Mouse (Mus musculus) stomach, embryonic 14.5 days (tissue): ENCODE data around the gene Ankrd33b. TPM values are rescaled to one million over a fixed set of nuclear protein-coding genes. Genes with fewer than 3 reads are reported as not detected.

Experiments
- ATAC-seq: fragments of 200-750 bp; cut with Nextera tagmentation; 2 replicates; pipeline ENCODE4 v1.8.0; 2017; ENCODE audit warnings: low read depth, moderate TSS enrichment; ENCODE audit not compliant: insufficient number of reproducible peaks, insufficient read depth, low FRiP score
- H3K27ac ChIP-seq: fragments of 300-500 bp; sonication (generic); 2 replicates; pipeline ENCODE4 v1.5.1; 2014; ENCODE audit warnings: mild to moderate bottlenecking, low read length, moderate library complexity, mixed read lengths
- H3K27me3 ChIP-seq: fragments of 300-500 bp; sonication (generic); 2 replicates; pipeline ENCODE4 v1.6.1; 2014; ENCODE audit warnings: low read length, control low read depth, mixed read lengths; ENCODE audit not compliant: control insufficient read depth, insufficient read depth
- H3K36me3 ChIP-seq: fragments of 300-500 bp; sonication (generic); 2 replicates; pipeline ENCODE4 v1.6.1; 2014; ENCODE audit warnings: mild to moderate bottlenecking, control low read depth, low read length, moderate library complexity, mixed read lengths; ENCODE audit not compliant: control insufficient read depth, insufficient read depth
- H3K4me1 ChIP-seq: fragments of 300-500 bp; sonication (generic); 2 replicates; pipeline ENCODE4 v1.6.1; 2014; ENCODE audit warnings: low read length, control low read depth, mixed read lengths; ENCODE audit not compliant: control insufficient read depth, insufficient read depth
- H3K4me2 ChIP-seq: fragments of 300-500 bp; sonication (generic); replicated peaks from 2 replicates; pipeline ENCODE4 v1.6.1; 2014; ENCODE audit warnings: low read depth, low read length, control low read depth
- H3K4me3 ChIP-seq: fragments of 300-500 bp; sonication (generic); 2 replicates; pipeline ENCODE4 v1.5.1; 2014; ENCODE audit warnings: low read depth, low read length, control low read depth
- H3K9ac ChIP-seq: fragments of 300-500 bp; sonication (generic); replicated peaks from 2 replicates; pipeline ENCODE4 v1.6.1; 2014; ENCODE audit warnings: low read depth, mild to moderate bottlenecking, control low read depth, low read length, moderate library complexity, mixed read lengths
- H3K9me3 ChIP-seq: fragments of 300-500 bp; sonication (generic); 2 replicates; pipeline ENCODE4 v1.6.1; 2016; ENCODE audit warnings: low read depth, low read length, control low read depth; ENCODE audit not compliant: control insufficient read depth
- WGBS: fragments of 180-500 bp; shearing (Covaris S2); extraction: QIAGEN DNeasy Blood & Tissue Kit; methylation state at CpG from one replicate; pipeline ENCODE4 v1.1.7; 2014; 5-methylcytosine and 5-hydroxymethylcytosine counted together
- polyA plus RNA-seq: library from polyadenylated mRNA; unstranded; fragments of >200 nt; fragmentation: Nextera tagmentation; extraction: Ambion mirVana; gene quantifications from 2 replicates; pipeline ENCODE4 v1.2.1, GENCODE M21; 2014

The Ankrd33b gene
- polyA plus RNA-seq, 1 experiment from 2014 or later: 0.58 TPM

- H3K27ac ChIP-seq: no peak overlapping the region
- no peaks in the 10 kb centered on the region for H3K9me3 ChIP-seq
- H3K4me3 ChIP-seq: no peak overlapping the region
- 0 out of 2 replicates have a peak, but pooled peaks cover 10% of the 10 kb centered on the region for H3K4me1 ChIP-seq
- no peak for ATAC-seq
- no peaks in the 10 kb centered on the region for H3K27me3 ChIP-seq
- H3K9ac ChIP-seq: no peak overlapping the region
- no peaks in the 10 kb centered on the region for H3K36me3 ChIP-seq
- 0 out of 2 replicates have a peak overlapping the region, but pooled peaks have one; percentile 3 for H3K4me2 ChIP-seq
- 57% methylated on average over 13 of the region's 13 CpGs for WGBS
Measured at GRCm38 (mm10) chr15:31281830-31282229, 85.7 kb downstream of the Ankrd33b start.

DNA sequence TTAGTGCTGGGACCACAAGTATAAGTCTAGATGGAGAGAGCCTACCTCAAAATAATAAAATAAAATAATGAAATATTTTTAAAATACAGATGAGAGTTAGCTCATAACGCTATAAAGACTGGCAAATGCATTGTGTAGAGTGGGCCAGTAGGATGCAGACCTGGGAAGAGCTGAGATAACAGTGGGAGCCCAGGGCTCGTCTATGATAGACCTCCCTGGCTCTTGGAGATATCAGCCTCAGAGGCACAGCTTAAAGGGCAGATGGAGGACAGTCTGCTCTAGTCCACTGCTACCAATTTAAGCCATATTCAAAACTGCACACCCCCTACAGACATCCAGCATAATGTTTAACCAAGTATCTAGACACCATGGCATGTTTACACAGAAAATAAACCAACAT, 86.8 kb downstream of the Ankrd33b start:
- 58% methylated on average over 2 of the region's 2 CpGs for WGBS
- Histone ChIP-seq H3K27ac (no peak overlapping the region), H3K4me1 (0 out of 2 replicates have a peak, but pooled peaks cover 10% of the 10 kb centered on the region), H3K9me3 (no peaks in the 10 kb centered on the region), H3K4me3 (no peak overlapping the region), H3K4me2 (no peak overlapping the region), H3K36me3 (no peaks in the 10 kb centered on the region), H3K27me3 (no peaks in the 10 kb centered on the region), H3K9ac (no peak overlapping the region)
- no peak for ATAC-seq

- H3K36me3 ChIP-seq: no peaks in the 10 kb centered on the region
- no peak for ATAC-seq
- H3K4me3 ChIP-seq: no peak overlapping the region
- H3K27me3 ChIP-seq: no peaks in the 10 kb centered on the region
- WGBS: 91% methylated on average over 5 of the region's 5 CpGs
- 0 out of 2 replicates have a peak, but pooled peaks cover 10% of the 10 kb centered on the region for H3K4me1 ChIP-seq
- H3K4me2 ChIP-seq: no peak overlapping the region
- no peak overlapping the region for H3K9ac ChIP-seq
- H3K27ac ChIP-seq: no peak overlapping the region
- no peaks in the 10 kb centered on the region for H3K9me3 ChIP-seq
Measured at GRCm38 (mm10) chr15:31280059-31280458, 87.5 kb downstream of the Ankrd33b start.

DNA sequence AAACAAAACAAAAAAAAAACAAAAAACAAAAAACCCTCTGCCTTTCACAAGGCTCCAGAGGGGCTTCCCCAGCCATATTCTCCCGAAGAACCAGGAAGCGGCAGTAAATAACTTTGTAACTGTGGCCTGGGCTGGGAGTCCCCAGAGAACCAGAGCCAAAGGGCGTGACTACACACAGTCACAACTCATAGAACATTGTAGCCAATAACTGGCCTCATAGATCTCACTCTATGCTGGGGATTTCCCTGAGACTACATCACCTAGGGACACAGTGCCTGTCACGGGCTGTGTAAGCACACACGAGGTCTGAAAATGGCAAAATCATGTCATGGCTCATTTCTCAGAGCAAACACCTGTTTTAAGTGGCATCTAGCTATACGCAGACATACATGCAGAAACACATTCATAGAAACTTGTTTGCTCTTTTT, 87.9 kb downstream of the Ankrd33b start:
- Histone ChIP-seq H3K4me2 (no peak overlapping the region), H3K9me3 (no peaks in the 10 kb centered on the region), H3K27me3 (no peaks in the 10 kb centered on the region), H3K4me3 (no peak overlapping the region), H3K27ac (no peak overlapping the region), H3K36me3 (0 out of 2 replicates have a peak, but pooled peaks cover 1% of the 10 kb centered on the region), H3K4me1 (0 out of 2 replicates have a peak, but pooled peaks cover 10% of the 10 kb centered on the region), H3K9ac (no peak overlapping the region)
- no peak for ATAC-seq
- WGBS: 80% methylated on average over 6 of the region's 6 CpGs

- Histone ChIP-seq H3K9me3 (no peaks in the 10 kb centered on the region), H3K4me3 (no peak overlapping the region), H3K27ac (no peak overlapping the region), H3K4me2 (no peak overlapping the region), H3K27me3 (no peaks in the 10 kb centered on the region), H3K36me3 (0 out of 2 replicates have a peak, but pooled peaks cover 3% of the 10 kb centered on the region), H3K9ac (no peak overlapping the region), H3K4me1 (0 out of 2 replicates have a peak, but pooled peaks cover 10% of the 10 kb centered on the region)
- 67% methylated on average over 2 of the region's 2 CpGs for WGBS
- ATAC-seq: no peak
Measured at GRCm38 (mm10) chr15:31279120-31279519, 88.4 kb downstream of the Ankrd33b start.

DNA sequence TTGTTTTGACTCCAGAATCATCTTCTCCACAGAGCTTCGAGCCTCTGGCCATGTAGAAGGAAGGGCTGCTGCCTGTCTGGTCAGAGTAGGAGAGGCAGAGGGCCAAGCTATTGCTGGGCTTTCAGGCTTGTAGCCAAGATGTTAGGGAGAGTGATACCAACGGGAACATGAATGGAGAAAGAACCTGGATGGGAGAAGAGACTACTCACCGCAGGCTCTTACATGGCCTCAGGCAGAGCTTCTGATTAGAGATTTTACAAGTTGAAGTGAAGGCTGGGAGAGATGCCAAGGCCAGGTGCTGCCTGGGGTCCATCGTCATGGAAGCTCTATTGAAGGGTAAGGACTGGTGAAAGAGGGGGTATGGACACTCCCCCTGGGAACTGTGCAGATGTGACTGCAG, 89.4 kb downstream of the Ankrd33b start:
- Histone ChIP-seq H3K9ac (no peak overlapping the region), H3K9me3 (no peaks in the 10 kb centered on the region), H3K27me3 (no peaks in the 10 kb centered on the region), H3K36me3 (peaks cover 14% of the 10 kb centered on the region), H3K4me1 (0 out of 2 replicates have a peak, but pooled peaks cover 10% of the 10 kb centered on the region), H3K4me3 (no peak overlapping the region), H3K4me2 (no peak overlapping the region), H3K27ac (no peak overlapping the region)
- ATAC-seq: no peak
- WGBS: 69% methylated on average over 4 of the region's 4 CpGs

DNA sequence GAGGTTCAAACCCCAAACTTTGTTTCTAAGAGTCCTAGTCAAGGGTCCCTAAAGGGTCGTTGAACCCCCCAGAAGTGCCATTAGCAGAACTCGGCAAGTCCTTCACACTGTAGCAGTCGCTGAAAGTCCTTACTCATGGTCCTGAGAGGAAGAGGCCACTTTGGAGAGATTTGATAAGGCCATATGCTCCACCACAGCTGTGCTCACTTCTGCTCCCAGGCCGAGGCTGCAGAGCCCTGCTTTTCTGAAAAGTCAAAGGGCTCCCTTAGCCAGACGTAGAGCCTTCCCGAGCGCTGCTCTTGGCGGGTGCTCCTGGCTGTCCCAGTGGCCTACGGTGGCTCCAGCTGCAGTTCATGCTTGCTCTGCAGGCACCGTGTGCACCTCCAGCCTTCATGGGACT, 94.0 kb downstream of the Ankrd33b start:
- no peak overlapping the region for H3K4me3 ChIP-seq
- peaks cover 15% of the 10 kb centered on the region for H3K36me3 ChIP-seq
- no peak overlapping the region for H3K27ac ChIP-seq
- WGBS: 72% methylated on average over 10 of the region's 10 CpGs
- no peaks in the 10 kb centered on the region for H3K4me1 ChIP-seq
- no peak overlapping the region for H3K9ac ChIP-seq
- H3K27me3 ChIP-seq: no peaks in the 10 kb centered on the region
- no peak overlapping the region for H3K4me2 ChIP-seq
- ATAC-seq: no peak
- no peaks in the 10 kb centered on the region for H3K9me3 ChIP-seq

DNA sequence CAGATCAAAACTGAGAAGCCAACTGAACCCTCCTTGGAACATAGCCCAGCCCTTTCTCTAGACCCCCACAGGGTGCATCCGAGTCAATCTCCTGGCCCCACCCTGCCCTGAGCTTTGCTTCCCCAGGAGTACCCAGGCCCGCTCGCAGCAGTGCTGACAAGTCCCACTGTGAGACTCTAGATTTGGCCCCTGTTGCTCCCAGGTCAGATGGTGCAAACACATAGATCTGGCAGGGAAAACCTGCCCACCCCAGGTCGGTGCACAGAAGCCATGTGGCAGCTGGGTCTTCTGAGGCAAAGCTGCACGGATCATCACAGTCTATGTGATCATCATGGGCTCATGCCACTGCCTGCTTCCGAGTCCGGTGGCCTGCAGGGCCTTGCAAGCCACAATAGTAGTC, 94.8 kb downstream of the Ankrd33b start:
- Histone ChIP-seq H3K36me3 (peaks cover 15% of the 10 kb centered on the region), H3K9me3 (no peaks in the 10 kb centered on the region), H3K4me1 (no peaks in the 10 kb centered on the region), H3K4me2 (no peak overlapping the region), H3K4me3 (no peak overlapping the region), H3K27ac (no peak overlapping the region), H3K9ac (no peak overlapping the region), H3K27me3 (no peaks in the 10 kb centered on the region)
- no peak for ATAC-seq
- 83% methylated on average over 7 of the region's 7 CpGs for WGBS

DNA sequence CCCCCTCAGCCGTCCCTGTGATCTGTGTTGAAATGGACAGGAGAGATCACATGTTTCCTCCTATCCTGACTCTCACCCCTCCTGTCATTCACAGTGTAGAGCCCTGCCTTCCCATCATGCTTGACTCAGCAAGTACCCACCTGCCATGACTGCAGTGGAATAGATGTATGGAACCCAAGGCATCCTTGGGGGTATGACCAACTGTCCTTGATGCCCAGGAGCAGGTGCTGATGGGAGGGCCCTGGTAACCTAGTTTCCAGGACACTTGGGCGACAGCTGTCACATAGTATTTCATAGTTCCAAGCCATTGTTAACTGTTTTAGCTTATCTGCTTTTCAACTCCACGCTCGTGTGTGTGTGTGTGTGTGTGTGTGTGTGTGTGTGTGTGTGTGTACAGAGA, 98.0 kb downstream of the Ankrd33b start:
- H3K27ac ChIP-seq: no peak overlapping the region
- H3K9me3 ChIP-seq: no peaks in the 10 kb centered on the region
- H3K4me2 ChIP-seq: no peak overlapping the region
- WGBS: 87% methylated on average over 4 of the region's 4 CpGs
- H3K4me1 ChIP-seq: no peaks in the 10 kb centered on the region
- H3K9ac ChIP-seq: no peak overlapping the region
- ATAC-seq: no peak
- no peak overlapping the region for H3K4me3 ChIP-seq
- no peaks in the 10 kb centered on the region for H3K27me3 ChIP-seq
- H3K36me3 ChIP-seq: peaks cover 14% of the 10 kb centered on the region
